Comparison of ENCODE assay signal across 9 mouse cellular contexts in genomic region chr8:108790559-108791293, GRCm38 (mm10).
DNase-seq lines count a peak whose midpoint lies in the region; ATAC-seq and TF ChIP-seq lines count a peak whose summit lies in the region.
"Had no signal": no experiment of that assay in that cellular context is flagged by ENCODE, and none has a peak within 500 bp of the region (broad histone marks: within the 10 kb centered on the region; RNA-seq: fewer than 3 reads in every experiment).

No protein-coding gene starts in this region.

- TF ChIP-seq CTCF in embryonic fibroblast, embryonic 13.5 days (IDR thresholded peaks at IDR 0.05; ENCODE audit: borderline replicate concordance, insufficient read depth, low read length): peak; percentile 12; the same call in 1 of the 2 replicates

- H3K4me2 ChIP-seq in intestine, embryonic 15.5 days (replicated peaks): no peak overlapping the region

- intact Hi-C loops in heart, postnatal 25 days (cut with DNase I): no loop called here
- intact Hi-C loops in left cerebral cortex, postnatal 36 days (cut with DNase I): loop anchor here (5.0 kb wide), 1 partner anchor 122 kb away; no protein-coding TSS in a partner anchor

- peak; percentile 40 to 52 for DNase-seq in heart, adult 18-20 months
- no peak for DNase-seq in heart, postnatal 25 days (ENCODE audit: low spot score)
- DNase-seq in ZHBTc4 (ENCODE audit: low read depth, low spot score): peak; percentile 74
- DNase-seq in left cerebral cortex, postnatal 36 days (ENCODE audit: low spot score in 2 of 2): peak; percentile 20 to 36
- peak; percentile 60 for DNase-seq in retina, postnatal 1 day
- no peak for DNase-seq in yolk sac, embryonic 10.5 days (ENCODE audit: low spot score)

- H3K36me3 ChIP-seq in intestine, embryonic 15.5 days: peaks cover 28% of the 10 kb centered on the region
- H3K36me3 ChIP-seq: G1E had no signal

- H3K27ac ChIP-seq in embryonic fibroblast, embryonic 13.5 days (ENCODE audit: insufficient read depth, low read length): no peak overlapping the region
- no peak overlapping the region for H3K27ac ChIP-seq in intestine, embryonic 15.5 days

- peaks cover 6% of the 10 kb centered on the region for H3K4me1 ChIP-seq in embryonic fibroblast, embryonic 13.5 days (ENCODE audit: control insufficient read depth, insufficient read depth, low read length)
- H3K4me1 ChIP-seq in intestine, embryonic 15.5 days (replicated peaks): peaks cover 30% of the 10 kb centered on the region

- TF ChIP-seq POLR2A in embryonic fibroblast, embryonic 13.5 days (IDR thresholded peaks at IDR 0.05; ENCODE audit: low read depth, low read length): no peak

- H3K9me3 ChIP-seq in intestine, embryonic 15.5 days: 0 out of 2 replicates have a peak, but pooled peaks cover 4% of the 10 kb centered on the region

- no peak overlapping the region for H3K4me3 ChIP-seq in embryonic fibroblast, embryonic 13.5 days (ENCODE audit: insufficient read depth, low read length)
- no peak overlapping the region for H3K4me3 ChIP-seq in intestine, embryonic 15.5 days (replicated peaks)

- H3K9ac ChIP-seq in intestine, embryonic 15.5 days: no peak overlapping the region

- peak; percentile 37; the same call in 1 of the 2 replicates for ATAC-seq in intestine, embryonic 15.5 days

- 44% methylated on average over 14 of the region's 14 CpGs for WGBS in intestine, embryonic 15.5 days

- no peaks in the 10 kb centered on the region for H3K27me3 ChIP-seq in intestine, embryonic 15.5 days (replicated peaks)

Comparison
In these comparisons a context has a peak if more than half of its experiments do, and no peak if none do; other contexts are left out.
1. DNase-seq: peak in heart, adult 18-20 months (2 of 2), ZHBTc4 (single experiment), left cerebral cortex, postnatal 36 days (2 of 2) and retina, postnatal 1 day (single experiment); none in heart, postnatal 25 days (single experiment) and yolk sac, embryonic 10.5 days (single experiment).